8 mouse cellular contexts compared by ENCODE assay signal in genomic region chr8:11555720-11556591, GRCm38 (mm10). TPM values are rescaled to one million over a fixed set of nuclear protein-coding genes. Genes with fewer than 3 reads are reported as not detected.
DNase-seq lines count a peak whose midpoint lies in the region; ATAC-seq and TF ChIP-seq lines count a peak whose summit lies in the region.

No protein-coding gene starts in this region.

- WGBS in forebrain, embryonic 12.5 days: under 1% methylated on average over 103 of the region's 103 CpGs
- under 1% methylated on average over 101 of the region's 103 CpGs for WGBS in heart, postnatal 0 days
- under 1% methylated on average over 84 of the region's 103 CpGs for WGBS in liver, embryonic 16.5 days (ENCODE audit: insufficient replicate concordance)
- under 1% methylated on average over 102 of the region's 103 CpGs for WGBS in neural tube, embryonic 13.5 days

- peak overlapping the region; percentile 97 for H3K4me3 ChIP-seq in E14TG2a.4 (replicated peaks; ENCODE audit: low read length)
- peak overlapping the region; percentile 98 for H3K4me3 ChIP-seq in forebrain, embryonic 12.5 days (replicated peaks)
- H3K4me3 ChIP-seq in heart, postnatal 0 days (ENCODE audit: low read depth, low read length): peak overlapping the region; percentile 92
- H3K4me3 ChIP-seq in liver, embryonic 16.5 days (ENCODE audit: low read depth, low read length): peak overlapping the region; percentile 94
- peak overlapping the region; percentile 98 for H3K4me3 ChIP-seq in neural tube, embryonic 13.5 days
- H3K4me3 ChIP-seq in testis, adult 2 months (ENCODE audit: control insufficient read depth, low read depth, low read length): peak overlapping the region; percentile 76

- peak; percentile 98 for DNase-seq in c-Kit-positive CD71-positive TER-119-positive erythroid progenitor cells, embryonic 14.5 days (ENCODE audit: low spot score)
- peak; percentile 98 for DNase-seq in heart, postnatal 0 days (ENCODE audit: low spot score)
- peak; percentile 99 to 100 for DNase-seq in kidney, postnatal 4 days

- H3K27ac ChIP-seq in forebrain, embryonic 12.5 days: peak overlapping the region; percentile 100
- peak overlapping the region; percentile 99 for H3K27ac ChIP-seq in heart, postnatal 0 days (ENCODE audit: low read depth)
- peak overlapping the region; percentile 100 for H3K27ac ChIP-seq in liver, embryonic 16.5 days (ENCODE audit: low read length)
- H3K27ac ChIP-seq in neural tube, embryonic 13.5 days (replicated peaks): peak overlapping the region; percentile 100
- H3K27ac ChIP-seq in testis, adult 2 months (ENCODE audit: control insufficient read depth, insufficient read depth, low read depth, low read length): peak overlapping the region; percentile 90

- peak; percentile 83 for TF ChIP-seq POLR2A in testis, adult 2 months (IDR thresholded peaks at IDR 0.05; ENCODE audit: control insufficient read depth, low read depth, low read length)

- H3K27me3 ChIP-seq in E14TG2a.4 (ENCODE audit: insufficient read depth, low read length): no peaks in the 10 kb centered on the region
- no peaks in the 10 kb centered on the region for H3K27me3 ChIP-seq in forebrain, embryonic 12.5 days
- H3K27me3 ChIP-seq in heart, postnatal 0 days (ENCODE audit: control insufficient read depth, insufficient read depth, low read length): no peaks in the 10 kb centered on the region
- H3K27me3 ChIP-seq in liver, embryonic 16.5 days (ENCODE audit: control insufficient read depth, insufficient read depth, low read depth, low read length): no peaks in the 10 kb centered on the region
- no peaks in the 10 kb centered on the region for H3K27me3 ChIP-seq in neural tube, embryonic 13.5 days
- no peaks in the 10 kb centered on the region for H3K27me3 ChIP-seq in testis, adult 2 months (ENCODE audit: control insufficient read depth, insufficient read depth, low read length)

- 0 out of 2 replicates have a peak, but pooled peaks have one; percentile 19 for TF ChIP-seq EP300 in heart, postnatal 0 days (IDR thresholded peaks at IDR 0.05; ENCODE audit: low read depth)

- H3K4me1 ChIP-seq in E14TG2a.4 (replicated peaks; ENCODE audit: low read depth, low read length): peaks cover 51% of the 10 kb centered on the region
- H3K4me1 ChIP-seq in forebrain, embryonic 12.5 days: peaks cover 35% of the 10 kb centered on the region
- H3K4me1 ChIP-seq in heart, postnatal 0 days (ENCODE audit: control insufficient read depth, insufficient read depth): peaks cover 19% of the 10 kb centered on the region
- H3K4me1 ChIP-seq in liver, embryonic 16.5 days (ENCODE audit: control insufficient read depth, low read depth, low read length): peaks cover 26% of the 10 kb centered on the region
- H3K4me1 ChIP-seq in neural tube, embryonic 13.5 days (replicated peaks): peaks cover 37% of the 10 kb centered on the region
- H3K4me1 ChIP-seq in testis, adult 2 months (ENCODE audit: control insufficient read depth, insufficient read depth, low read length): peaks cover 12% of the 10 kb centered on the region

- peak; percentile 90 for ATAC-seq in forebrain, embryonic 12.5 days (ENCODE audit: low FRiP score)
- ATAC-seq in heart, postnatal 0 days (ENCODE audit: insufficient read depth, low read depth): peak; percentile 84
- peak; percentile 71 for ATAC-seq in liver, embryonic 16.5 days (ENCODE audit: low read depth)
- ATAC-seq in neural tube, embryonic 13.5 days (ENCODE audit: low read depth): peak; percentile 90

- TF ChIP-seq CTCF in E14TG2a.4 (conservative IDR thresholded peaks at IDR 0.05; ENCODE audit: low read length): no peak
- no peak for TF ChIP-seq CTCF in heart, postnatal 0 days (IDR thresholded peaks at IDR 0.05; ENCODE audit: low read depth)
- 0 out of 2 replicates have a peak, but pooled peaks have one; percentile 19 for TF ChIP-seq CTCF in testis, adult 2 months (IDR thresholded peaks at IDR 0.05; ENCODE audit: control insufficient read depth, insufficient read depth, insufficient replicate concordance, low read depth, low read length)

- H3K9me3 ChIP-seq in E14TG2a.4 (ENCODE audit: low read length): no peaks in the 10 kb centered on the region
- H3K9me3 ChIP-seq in forebrain, embryonic 12.5 days: no peaks in the 10 kb centered on the region
- no peaks in the 10 kb centered on the region for H3K9me3 ChIP-seq in heart, postnatal 0 days (replicated peaks; ENCODE audit: control insufficient read depth, low read length)
- no peaks in the 10 kb centered on the region for H3K9me3 ChIP-seq in liver, embryonic 16.5 days (replicated peaks; ENCODE audit: control insufficient read depth, low read length)
- no peaks in the 10 kb centered on the region for H3K9me3 ChIP-seq in neural tube, embryonic 13.5 days

- H3K9ac ChIP-seq in forebrain, embryonic 12.5 days: peak overlapping the region; percentile 96
- peak overlapping the region; percentile 91 for H3K9ac ChIP-seq in heart, postnatal 0 days (replicated peaks; ENCODE audit: low read depth, low read length)
- H3K9ac ChIP-seq in liver, embryonic 16.5 days (ENCODE audit: low read depth, low read length): peak overlapping the region; percentile 98
- H3K9ac ChIP-seq in neural tube, embryonic 13.5 days: peak overlapping the region; percentile 98

- peaks cover 9% of the 10 kb centered on the region for H3K36me3 ChIP-seq in E14TG2a.4 (ENCODE audit: insufficient read depth, low read length)
- H3K36me3 ChIP-seq in forebrain, embryonic 12.5 days (replicated peaks): no peaks in the 10 kb centered on the region
- H3K36me3 ChIP-seq in heart, postnatal 0 days (replicated peaks; ENCODE audit: control insufficient read depth, insufficient read depth, low read length): no peaks in the 10 kb centered on the region
- no peaks in the 10 kb centered on the region for H3K36me3 ChIP-seq in liver, embryonic 16.5 days (ENCODE audit: control insufficient read depth, insufficient read depth)
- no peaks in the 10 kb centered on the region for H3K36me3 ChIP-seq in neural tube, embryonic 13.5 days
- H3K36me3 ChIP-seq in testis, adult 2 months (ENCODE audit: control insufficient read depth, insufficient read depth, low read length): no peaks in the 10 kb centered on the region

- H3K4me2 ChIP-seq in forebrain, embryonic 12.5 days: peak overlapping the region; percentile 63
- peak overlapping the region; percentile 94 for H3K4me2 ChIP-seq in heart, postnatal 0 days (ENCODE audit: low read depth, low read length)
- peak overlapping the region; percentile 98 for H3K4me2 ChIP-seq in liver, embryonic 16.5 days (ENCODE audit: low read depth, low read length)
- peak overlapping the region; percentile 70 for H3K4me2 ChIP-seq in neural tube, embryonic 13.5 days

RNA-seq across cellular contexts. Expression of gene Ing1, which starts 0.6 kb away (rescaled TPM):
- polyA plus RNA-seq in forebrain, embryonic 12.5 days (2016; fragmentation: Nextera tagmentation; extraction: Ambion mirVana): 43.6 and 47.2 TPM in 2 replicates
- 17.6 and 18.7 TPM in 2 replicates for total RNA-seq in heart, postnatal 0 days (2014; rRNA removed; ENCODE audit: low replicate concordance)
- polyA plus RNA-seq in heart, postnatal 0 days (2015; fragmentation: Nextera tagmentation; extraction: Ambion mirVana): 22.3 and 22.5 TPM in 2 replicates
- polyA plus RNA-seq in liver, embryonic 16.5 days (2015; fragmentation: Nextera tagmentation; extraction: Ambion mirVana): 11.1 and 11.7 TPM in 2 replicates
- polyA plus RNA-seq in neural tube, embryonic 13.5 days (2015; fragmentation: Nextera tagmentation; extraction: Ambion mirVana): 54.4 and 56.9 TPM in 2 replicates
- 41.4 and 54.8 TPM in 2 replicates for polyA plus RNA-seq in testis, adult 2 months (2012; rRNA removed)

RNA-seq across cellular contexts. Expression of gene Cars2, which starts 5.4 kb away (rescaled TPM):
- polyA plus RNA-seq in forebrain, embryonic 12.5 days (2016; fragmentation: Nextera tagmentation; extraction: Ambion mirVana): 19.9 and 21.4 TPM in 2 replicates
- total RNA-seq in heart, postnatal 0 days (2014; rRNA removed; ENCODE audit: low replicate concordance): 40.1 and 53.5 TPM in 2 replicates
- 21.2 and 21.5 TPM in 2 replicates for polyA plus RNA-seq in heart, postnatal 0 days (2015; fragmentation: Nextera tagmentation; extraction: Ambion mirVana)
- 10.1 and 11.8 TPM in 2 replicates for polyA plus RNA-seq in liver, embryonic 16.5 days (2015; fragmentation: Nextera tagmentation; extraction: Ambion mirVana)
- 25.1 and 25.4 TPM in 2 replicates for polyA plus RNA-seq in neural tube, embryonic 13.5 days (2015; fragmentation: Nextera tagmentation; extraction: Ambion mirVana)
- 19.5 and 21.5 TPM in 2 replicates for polyA plus RNA-seq in testis, adult 2 months (2012; rRNA removed)

RNA-seq across cellular contexts. Expression of gene Naxd, which starts 58.6 kb away (rescaled TPM):
- 119 and 127 TPM in 2 replicates for polyA plus RNA-seq in forebrain, embryonic 12.5 days (2016; fragmentation: Nextera tagmentation; extraction: Ambion mirVana)
- 71.3 and 71.6 TPM in 2 replicates for total RNA-seq in heart, postnatal 0 days (2014; rRNA removed; ENCODE audit: low replicate concordance)
- polyA plus RNA-seq in heart, postnatal 0 days (2015; fragmentation: Nextera tagmentation; extraction: Ambion mirVana): 62.7 and 66.3 TPM in 2 replicates
- polyA plus RNA-seq in liver, embryonic 16.5 days (2015; fragmentation: Nextera tagmentation; extraction: Ambion mirVana): 37.0 and 38.0 TPM in 2 replicates
- 148 and 150 TPM in 2 replicates for polyA plus RNA-seq in neural tube, embryonic 13.5 days (2015; fragmentation: Nextera tagmentation; extraction: Ambion mirVana)
- 62.2 and 65.5 TPM in 2 replicates for polyA plus RNA-seq in testis, adult 2 months (2012; rRNA removed)

Comparison
In these comparisons a context has a peak if more than half of its experiments do, and no peak if none do; other contexts are left out.
1. Peak in every context shown above with its lines: DNase-seq, ATAC-seq, H3K4me3 ChIP-seq and H3K27ac ChIP-seq.